Mouse (Mus musculus) embryonic facial prominence, embryonic 12.5 days (tissue): ENCODE data around the gene Mroh9. TPM values are rescaled to one million over a fixed set of nuclear protein-coding genes. Genes with fewer than 3 reads are reported as not detected.

Experiments
- ATAC-seq: fragments of 200-750 bp; cut with Nextera tagmentation; 2 replicates; pipeline ENCODE4 v1.8.0; 2017; ENCODE audit not compliant: insufficient number of reproducible peaks, insufficient read depth, low FRiP score, low TSS enrichment
- H3K27ac ChIP-seq: fragments of 300-500 bp; sonication (generic); 2 replicates; pipeline ENCODE4 v1.5.1; 2016; ENCODE audit warnings: mild to moderate bottlenecking
- H3K27me3 ChIP-seq: fragments of 300-500 bp; sonication (generic); 2 replicates; pipeline ENCODE4 v1.6.1; 2016; ENCODE audit warnings: mild to moderate bottlenecking, moderate library complexity
- H3K36me3 ChIP-seq: fragments of 300-500 bp; sonication (generic); 2 replicates; pipeline ENCODE4 v1.6.1; 2016; ENCODE audit warnings: mild to moderate bottlenecking
- H3K4me1 ChIP-seq: fragments of 300-500 bp; sonication (generic); 2 replicates; pipeline ENCODE4 v1.6.1; 2016
- H3K4me2 ChIP-seq: fragments of 300-500 bp; sonication (generic); replicated peaks from 2 replicates; pipeline ENCODE4 v1.6.1; 2016; ENCODE audit warnings: mild to moderate bottlenecking, moderate library complexity
- H3K4me3 ChIP-seq: fragments of 300-500 bp; sonication (generic); 2 replicates; pipeline ENCODE4 v1.5.1; 2016; ENCODE audit warnings: mild to moderate bottlenecking
- H3K9ac ChIP-seq: fragments of 300-500 bp; sonication (generic); 2 replicates; pipeline ENCODE4 v1.6.1; 2016; ENCODE audit warnings: mild to moderate bottlenecking, moderate library complexity
- H3K9me3 ChIP-seq: fragments of 300-500 bp; sonication (generic); 2 replicates; pipeline ENCODE4 v1.6.1; 2016; ENCODE audit warnings: mild to moderate bottlenecking, moderate library complexity
- WGBS: fragments of 180-500 bp; shearing (Covaris S2); methylation state at CpG from one replicate; pipeline ENCODE4 v1.1.7; 2016; 5-methylcytosine and 5-hydroxymethylcytosine counted together
- polyA plus RNA-seq: library from polyadenylated mRNA; unstranded; fragments of >200 nt; fragmentation: Nextera tagmentation; extraction: Ambion mirVana; gene quantifications from 2 replicates; pipeline ENCODE4 v1.2.1, GENCODE M21; 2016

Gene Mroh9
- polyA plus RNA-seq, 1 experiment from 2014 or later = not detected

DNA sequence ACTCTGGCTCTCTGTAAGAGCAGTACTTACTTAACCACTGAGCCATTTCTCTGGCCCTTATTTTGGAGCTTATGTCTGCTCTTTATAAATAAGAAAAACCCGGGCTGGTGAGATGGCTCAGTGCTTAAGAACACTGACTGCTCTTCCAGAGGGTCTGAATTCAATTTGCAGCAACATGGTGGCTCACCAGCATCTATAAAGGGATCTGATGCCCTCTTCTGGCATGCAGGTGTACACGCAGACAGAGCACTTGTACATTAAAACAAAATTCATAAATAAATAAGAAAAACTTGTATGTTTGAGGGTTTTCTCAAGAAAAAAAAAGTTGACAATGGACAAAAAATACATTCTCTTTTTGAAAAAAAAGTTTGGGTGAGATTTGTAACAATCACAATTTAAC, 28.1 kb downstream of the Mroh9 start:
- no peak overlapping the region for H3K9ac ChIP-seq
- no peak overlapping the region for H3K27ac ChIP-seq
- H3K4me3 ChIP-seq = no peak overlapping the region
- H3K36me3 ChIP-seq = no peaks in the 10 kb centered on the region
- H3K9me3 ChIP-seq = no peaks in the 10 kb centered on the region
- no peak overlapping the region for H3K4me2 ChIP-seq
- WGBS = 30% methylated on average over 2 of the region's 2 CpGs
- no peaks in the 10 kb centered on the region for H3K4me1 ChIP-seq
- H3K27me3 ChIP-seq = no peaks in the 10 kb centered on the region
- no peak for ATAC-seq

DNA sequence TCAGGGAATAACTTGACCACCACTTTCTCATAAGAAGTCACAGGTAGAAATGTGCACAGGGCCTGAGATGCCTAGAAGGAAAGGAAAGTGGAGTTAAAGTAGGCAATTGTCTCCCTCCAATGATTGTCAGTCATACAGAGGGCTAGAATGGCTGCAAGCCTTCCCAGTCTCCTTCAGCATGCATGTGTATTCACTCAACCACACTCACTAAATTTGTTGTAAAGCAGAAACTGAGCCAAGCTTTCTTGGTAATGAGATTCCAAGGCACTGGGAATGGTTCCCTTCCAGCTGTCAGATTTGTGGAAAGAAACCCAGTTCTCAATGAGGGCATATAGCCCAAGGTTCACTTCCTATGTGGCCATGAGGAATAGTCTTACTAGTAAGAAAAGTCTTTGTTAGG, 29.8 kb downstream of the Mroh9 start:
- H3K4me2 ChIP-seq = no peak overlapping the region
- no peak overlapping the region for H3K27ac ChIP-seq
- no peaks in the 10 kb centered on the region for H3K4me1 ChIP-seq
- no peak overlapping the region for H3K9ac ChIP-seq
- H3K9me3 ChIP-seq = no peaks in the 10 kb centered on the region
- ATAC-seq = no peak
- no peaks in the 10 kb centered on the region for H3K36me3 ChIP-seq
- no peak overlapping the region for H3K4me3 ChIP-seq
- H3K27me3 ChIP-seq = no peaks in the 10 kb centered on the region

DNA sequence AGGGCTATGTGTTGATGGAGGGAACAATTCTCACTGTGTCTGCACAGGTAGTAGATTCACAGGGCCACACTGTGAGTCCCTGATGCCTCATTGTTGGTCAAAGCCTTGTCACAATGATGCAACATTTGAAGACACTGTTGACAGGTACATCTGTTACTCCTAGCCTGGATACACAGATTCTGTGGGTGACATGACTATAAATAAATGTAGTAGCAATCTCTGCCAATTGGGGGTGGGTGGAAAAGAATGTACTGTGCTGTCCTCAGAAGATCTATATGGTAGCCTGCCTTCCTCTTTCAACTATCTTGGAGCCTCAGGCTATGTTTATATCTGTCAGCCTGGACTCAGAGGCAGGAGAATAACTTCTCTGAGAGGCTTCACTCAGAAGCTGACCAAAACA, 62.4 kb downstream of the Mroh9 start:
- Histone ChIP-seq H3K27ac (no peak overlapping the region), H3K4me2 (no peak overlapping the region)
- no peak for ATAC-seq

DNA sequence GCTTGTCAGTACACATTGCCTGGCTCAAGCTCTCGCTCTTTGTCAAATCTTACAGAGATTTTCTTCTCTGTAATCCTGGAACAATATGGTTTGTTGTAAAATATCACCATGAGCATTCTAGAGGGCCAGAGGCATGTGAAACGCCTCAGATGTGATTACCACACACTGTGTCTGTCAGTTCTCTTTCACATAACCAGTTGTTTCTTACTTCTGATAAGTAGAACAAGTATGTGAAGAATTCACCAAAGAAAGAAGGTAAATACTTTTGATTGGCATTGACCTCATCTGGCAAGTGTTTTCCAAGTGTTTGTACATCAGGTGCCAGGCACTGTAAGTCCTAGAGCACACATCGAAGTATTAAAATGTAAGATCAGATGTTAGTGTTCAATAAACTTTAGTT, 76.2 kb downstream of the Mroh9 start:
- Histone ChIP-seq H3K9ac (no peak overlapping the region), H3K4me1 (no peaks in the 10 kb centered on the region), H3K36me3 (no peaks in the 10 kb centered on the region), H3K27ac (no peak overlapping the region), H3K4me3 (no peak overlapping the region), H3K27me3 (no peaks in the 10 kb centered on the region), H3K4me2 (no peak overlapping the region), H3K9me3 (no peaks in the 10 kb centered on the region)
- no peak for ATAC-seq
- 79% methylated on average over 3 of the region's 3 CpGs for WGBS

More for the DNA sequence above, 62.4 kb downstream of the Mroh9 start:
- H3K27me3 ChIP-seq = no peaks in the 10 kb centered on the region
- no peaks in the 10 kb centered on the region for H3K36me3 ChIP-seq
- no peak overlapping the region for H3K9ac ChIP-seq
- no peaks in the 10 kb centered on the region for H3K4me1 ChIP-seq
- H3K4me3 ChIP-seq = no peak overlapping the region
- no peaks in the 10 kb centered on the region for H3K9me3 ChIP-seq

DNA sequence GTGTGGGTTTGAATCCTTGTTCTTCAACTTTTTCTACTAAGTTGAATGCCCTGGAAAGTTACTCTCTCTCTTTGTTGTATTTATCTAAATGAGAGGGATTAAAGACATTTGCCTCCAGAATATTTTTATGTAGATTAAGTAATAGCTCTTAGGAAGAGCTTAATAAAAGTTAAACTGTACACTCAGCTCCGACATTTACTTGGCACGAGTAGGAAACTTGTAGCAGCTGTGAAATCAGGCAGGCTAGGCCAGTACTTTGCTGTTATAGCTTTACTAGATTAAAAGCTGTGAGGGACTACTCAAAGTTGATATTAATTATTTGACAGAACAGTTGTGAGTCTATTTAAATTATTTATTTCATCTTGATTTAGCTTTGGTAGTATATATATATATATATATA, 82.0 kb downstream of the Mroh9 start:
- Histone ChIP-seq H3K4me2 (no peak overlapping the region), H3K4me3 (no peak overlapping the region), H3K9ac (no peak overlapping the region), H3K27ac (no peak overlapping the region), H3K27me3 (no peaks in the 10 kb centered on the region), H3K36me3 (no peaks in the 10 kb centered on the region), H3K4me1 (no peaks in the 10 kb centered on the region), H3K9me3 (no peaks in the 10 kb centered on the region)
- 87% methylated on average over 2 of the region's 2 CpGs for whole genome bisulfite sequencing
- ATAC-seq = no peak

DNA sequence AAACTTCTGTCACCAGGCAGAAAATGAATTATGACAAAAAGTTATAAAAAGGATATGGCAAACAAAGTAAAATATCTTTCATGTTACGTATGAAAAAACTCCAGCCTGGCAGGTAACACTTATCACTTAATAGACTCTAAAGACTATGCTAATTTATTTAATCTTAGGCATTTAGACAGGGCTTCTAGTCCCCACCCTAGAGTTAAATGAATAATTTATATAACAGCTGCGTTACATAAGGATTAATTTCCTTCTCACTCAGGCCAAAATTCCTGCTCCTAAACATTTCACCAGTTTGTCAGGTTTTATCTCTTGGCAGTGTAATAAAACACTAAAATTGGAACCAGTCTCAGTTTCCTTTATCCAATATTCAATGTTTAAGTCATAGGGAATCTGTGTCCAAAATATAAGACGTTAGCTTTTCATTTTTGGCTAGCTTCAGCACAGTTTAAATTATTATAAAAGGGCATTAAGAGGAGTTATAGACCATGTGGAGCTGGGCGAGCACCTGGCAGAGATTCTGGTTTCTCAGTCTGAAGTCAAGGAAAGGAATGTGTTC, 84.1 kb downstream of the Mroh9 start:
- Histone ChIP-seq H3K36me3 (no peaks in the 10 kb centered on the region), H3K4me3 (no peak overlapping the region), H3K4me2 (no peak overlapping the region), H3K4me1 (no peaks in the 10 kb centered on the region), H3K9ac (no peak overlapping the region), H3K27ac (no peak overlapping the region), H3K9me3 (no peaks in the 10 kb centered on the region), H3K27me3 (no peaks in the 10 kb centered on the region)
- ATAC-seq = no peak
- 76% methylated on average over 4 of the region's 4 CpGs for WGBS

DNA sequence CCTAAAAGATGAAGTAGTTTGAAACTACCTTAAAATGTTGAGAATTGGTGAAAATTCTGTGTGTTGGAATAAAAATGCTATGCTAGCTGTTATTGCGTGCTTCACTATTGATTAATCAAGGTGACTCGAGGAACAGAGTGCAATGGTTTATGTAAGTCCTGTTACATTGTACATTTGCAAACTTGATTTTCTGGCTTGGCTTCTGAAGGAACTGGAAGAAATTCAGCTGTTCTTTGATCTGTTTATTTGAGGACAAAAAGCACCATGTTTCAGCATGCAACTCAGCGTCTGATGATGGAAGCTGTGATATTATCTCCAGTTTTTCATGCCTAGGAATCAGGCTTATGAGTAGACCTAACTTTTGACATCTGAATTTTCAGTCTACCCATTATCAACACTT, 97.9 kb downstream of the Mroh9 start:
- no peak overlapping the region for H3K4me2 ChIP-seq
- 89% methylated on average over 3 of the region's 3 CpGs for WGBS
- no peaks in the 10 kb centered on the region for H3K27me3 ChIP-seq
- H3K9me3 ChIP-seq = no peaks in the 10 kb centered on the region
- H3K4me1 ChIP-seq = no peaks in the 10 kb centered on the region
- no peak overlapping the region for H3K4me3 ChIP-seq
- no peak for ATAC-seq
- no peak overlapping the region for H3K27ac ChIP-seq
- H3K36me3 ChIP-seq = no peaks in the 10 kb centered on the region
- no peak overlapping the region for H3K9ac ChIP-seq

DNA sequence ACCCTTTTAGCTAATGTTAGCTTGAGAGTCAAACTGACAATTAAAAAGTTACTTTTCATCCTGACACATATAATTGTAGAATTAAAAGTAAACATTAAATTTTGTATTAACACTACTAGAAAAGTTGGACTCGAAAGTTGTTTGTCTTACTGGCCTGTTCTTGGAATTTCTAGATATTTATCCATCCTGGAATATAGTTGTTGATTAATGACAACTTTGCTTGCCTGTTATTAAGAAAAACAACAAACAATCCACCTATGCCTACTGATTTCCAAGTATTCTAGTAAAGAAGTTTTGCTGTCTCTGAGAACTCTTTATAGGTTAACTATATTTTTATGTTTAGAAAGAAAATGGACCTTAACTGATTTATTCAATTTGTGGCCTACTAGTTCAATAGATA, 98.7 kb downstream of the Mroh9 start:
- no peak for ATAC-seq

DNA sequence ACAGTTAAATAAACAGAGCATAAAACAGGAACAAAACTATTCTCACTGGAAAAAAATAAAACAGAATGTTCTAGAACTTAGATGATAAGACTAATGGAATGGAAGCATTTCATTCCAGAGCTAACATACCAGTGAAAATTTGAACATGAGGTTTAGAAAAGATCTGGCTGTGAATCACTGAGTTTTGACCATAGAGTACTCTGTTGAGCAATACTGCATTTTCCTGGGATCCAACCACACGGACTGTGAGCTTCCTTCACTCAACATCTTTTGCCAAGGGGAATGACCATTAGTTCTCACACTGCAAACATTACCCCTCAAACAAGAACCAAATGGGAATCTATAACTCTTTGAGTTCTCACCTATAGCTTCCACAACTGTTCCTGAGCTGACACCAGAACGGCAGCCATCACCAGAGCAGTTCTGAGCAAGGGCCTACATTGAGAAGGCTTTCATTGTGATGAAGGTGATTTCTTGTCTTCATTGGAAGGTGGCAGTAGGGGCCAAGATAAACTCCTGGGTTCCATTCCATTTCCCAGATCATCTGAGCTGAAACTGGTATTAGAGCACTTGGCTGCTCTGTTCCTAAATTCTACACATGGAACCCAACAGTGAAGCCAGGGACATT, 99.2 kb downstream of the Mroh9 start:
- no peak for ATAC-seq
- H3K4me3 ChIP-seq = no peak overlapping the region
- H3K27me3 ChIP-seq = no peaks in the 10 kb centered on the region
- no peak overlapping the region for H3K9ac ChIP-seq
- 88% methylated on average over 2 of the region's 2 CpGs for WGBS
- no peak overlapping the region for H3K4me2 ChIP-seq
- H3K9me3 ChIP-seq = no peaks in the 10 kb centered on the region
- H3K27ac ChIP-seq = no peak overlapping the region
- H3K4me1 ChIP-seq = no peaks in the 10 kb centered on the region
- H3K36me3 ChIP-seq = no peaks in the 10 kb centered on the region

More for the DNA sequence above, 98.7 kb downstream of the Mroh9 start:
- no peak overlapping the region for H3K27ac ChIP-seq
- H3K9ac ChIP-seq = no peak overlapping the region
- no peaks in the 10 kb centered on the region for H3K27me3 ChIP-seq
- H3K9me3 ChIP-seq = no peaks in the 10 kb centered on the region
- no peak overlapping the region for H3K4me2 ChIP-seq
- WGBS = 82% methylated on average over 1 of the region's 1 CpGs
- H3K4me3 ChIP-seq = no peak overlapping the region
- no peaks in the 10 kb centered on the region for H3K4me1 ChIP-seq
- H3K36me3 ChIP-seq = no peaks in the 10 kb centered on the region

DNA sequence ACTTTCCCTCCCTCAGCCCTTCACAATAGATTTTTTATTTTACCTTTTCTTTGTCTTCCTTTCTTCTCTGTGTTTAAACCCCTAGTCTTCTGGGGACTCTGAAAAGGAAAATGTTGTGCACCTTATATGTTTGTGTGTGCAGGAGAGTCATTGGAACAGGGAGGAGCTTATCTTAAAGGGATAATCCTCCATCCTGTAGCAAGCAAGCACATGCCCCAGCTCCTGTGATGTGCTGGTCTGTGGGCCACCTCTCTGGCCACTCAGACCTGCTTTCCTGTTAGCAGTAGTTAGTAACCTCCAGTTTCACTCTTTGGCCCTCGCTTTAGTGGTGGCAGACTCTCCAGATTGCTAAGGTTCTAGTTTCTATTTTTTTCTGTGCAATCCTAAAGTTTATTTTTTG, 101.0 kb downstream of the Mroh9 start, which contains the start of gene Fmo3:
Gene Fmo3 (minus strand): TSS at position 101 of the 400 bp plus-strand sequence.
- H3K4me1 ChIP-seq = no peaks in the 10 kb centered on the region
- H3K4me3 ChIP-seq = no peak within 1 kb of the TSS
- H3K9ac ChIP-seq = no peak within 1 kb of the TSS
- H3K4me2 ChIP-seq = no peak within 1 kb of the TSS
- no peaks in the 10 kb centered on the region for H3K9me3 ChIP-seq
- no peak within 1 kb of the TSS for H3K27ac ChIP-seq
- no peak for ATAC-seq
- no peaks in the 10 kb centered on the region for H3K36me3 ChIP-seq
- H3K27me3 ChIP-seq = no peaks in the 10 kb centered on the region
- WGBS = 71% methylated on average over 1 of the region's 1 CpGs
